Mouse (Mus musculus) hematopoietic stem cell, adult 5-6 weeks (primary cell): ENCODE measurements at regions not wholly inside any gene's neighbourhood (a gene's known extent, or its start where the extent isn't known, plus 50 kb on each side); places are given as distances from the start of the nearest gene placed in this dataset.

Experiments
- ATAC-seq, 2 experiments: fragments of 125-278 bp in 1 of 2; replicated peaks in 1 of 2; 2 replicates each; pipeline ENCODE4 v1.8.0; 2016 to 2017; ENCODE audit warnings: inconsistent platforms in 2 of 2, mild to moderate bottlenecking in 2 of 2, moderate number of reproducible peaks in 2 of 2, low read depth in 1 of 2, moderate TSS enrichment in 1 of 2; ENCODE audit not compliant: low FRiP score in 2 of 2, poor library complexity in 2 of 2, severe bottlenecking in 2 of 2, insufficient read depth in 1 of 2, low TSS enrichment in 1 of 2

DNA sequence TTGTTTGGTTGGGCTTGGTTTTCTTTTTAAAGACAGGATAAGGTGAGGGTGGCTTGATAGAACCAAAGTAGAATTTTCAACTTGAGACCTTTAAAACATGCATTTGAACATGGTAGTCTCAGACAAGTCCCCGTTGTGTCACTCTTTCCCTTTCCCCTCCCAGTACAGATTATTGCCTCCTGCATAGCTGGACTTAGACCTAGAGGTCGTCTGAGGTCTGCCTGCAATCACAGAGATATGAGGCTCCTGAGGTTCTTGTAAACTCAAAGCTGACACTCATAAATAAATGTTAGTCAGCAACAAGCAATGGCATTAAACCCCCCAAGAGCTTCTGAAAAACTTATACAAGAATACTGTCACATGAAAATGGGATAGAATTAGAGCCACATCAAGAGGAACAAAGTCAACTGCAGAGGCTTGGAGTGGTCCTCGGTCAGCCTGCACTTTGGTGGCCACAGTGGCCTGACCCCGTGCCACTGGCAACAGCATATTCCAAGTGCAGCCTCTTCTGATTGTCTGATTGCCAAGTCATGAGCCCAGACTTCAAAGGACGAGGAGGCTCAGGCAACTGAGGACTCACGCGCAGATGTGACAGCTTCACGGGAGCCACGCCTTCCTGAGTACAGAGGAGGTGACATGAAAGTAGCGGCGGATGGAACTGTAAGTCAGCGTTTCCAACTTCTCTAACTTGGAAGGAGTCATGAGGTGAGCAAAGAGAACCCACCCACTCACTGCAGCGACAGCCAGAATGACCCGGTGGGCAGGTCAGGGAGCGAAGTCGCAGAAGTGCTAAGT lies 148.8 kb upstream of the Ado start:
- ATAC-seq = no peak

DNA sequence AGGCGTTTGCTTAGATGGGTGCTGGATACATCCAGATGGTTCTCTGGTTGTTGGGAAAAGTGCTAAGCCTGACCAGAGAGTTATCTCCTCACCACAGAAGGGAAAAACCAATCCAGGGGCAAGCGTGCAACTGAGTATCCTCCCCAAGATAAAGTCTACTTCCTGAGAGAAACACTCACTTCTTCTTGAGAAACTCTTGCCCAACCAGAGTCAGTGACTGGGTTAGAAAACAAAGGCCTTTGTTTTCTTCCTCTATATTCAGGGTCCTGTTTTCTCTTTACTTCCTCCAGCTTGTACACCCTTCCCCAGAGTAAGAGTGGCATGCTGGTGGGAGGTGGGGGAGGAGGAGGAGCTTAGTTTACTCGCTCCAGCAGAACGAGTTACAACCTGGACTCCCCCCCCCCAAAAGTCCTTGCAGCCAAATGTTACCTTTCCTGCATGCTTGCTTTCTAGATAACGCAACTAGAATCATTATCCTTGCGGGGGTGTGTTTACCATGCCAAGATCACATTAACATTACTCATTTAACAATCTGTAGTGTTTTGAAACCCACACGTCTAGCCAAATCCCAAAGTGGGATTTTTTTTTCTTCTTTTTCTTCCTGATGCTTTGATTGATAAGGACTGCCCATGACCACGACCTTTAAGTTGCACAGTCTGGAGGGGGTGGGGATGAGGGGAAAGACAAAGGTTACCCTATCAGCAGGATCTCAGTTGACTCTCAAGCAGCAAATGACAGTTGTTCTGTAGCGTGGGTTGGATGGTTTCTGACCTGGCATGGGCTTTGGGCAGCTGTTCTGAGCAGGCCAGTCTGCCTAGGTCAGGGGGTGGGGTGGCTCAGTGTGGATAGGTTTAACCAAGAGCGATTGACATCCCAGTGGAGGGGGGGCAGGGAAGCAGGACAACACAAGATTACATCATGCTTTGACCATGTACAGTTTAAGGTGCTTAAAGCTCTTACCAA lies 147.4 kb upstream of the Ado start:
- ATAC-seq = peak; percentile 30 to 56; a peak in 2 of 4 replicates

DNA sequence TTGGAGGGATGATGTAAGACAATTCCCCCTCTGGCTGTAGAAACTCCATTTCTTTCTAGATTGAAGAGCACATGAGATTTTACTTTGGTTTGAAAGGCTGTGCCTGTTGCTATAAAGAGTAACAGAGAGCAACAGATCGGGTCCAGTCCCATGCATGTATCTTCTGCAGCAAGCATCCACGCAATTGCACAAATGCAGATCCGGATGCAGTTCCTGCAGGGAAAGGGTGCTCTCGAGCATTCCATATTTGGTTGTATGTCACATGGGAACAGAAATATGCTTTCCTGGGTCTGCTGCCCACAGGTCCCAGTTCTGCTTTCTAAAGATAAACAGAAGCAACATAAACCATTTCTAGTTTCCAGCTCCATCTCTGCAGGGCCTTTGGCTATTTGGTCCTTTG lies 146.0 kb upstream of the Ado start:
- ATAC-seq = no peak

DNA sequence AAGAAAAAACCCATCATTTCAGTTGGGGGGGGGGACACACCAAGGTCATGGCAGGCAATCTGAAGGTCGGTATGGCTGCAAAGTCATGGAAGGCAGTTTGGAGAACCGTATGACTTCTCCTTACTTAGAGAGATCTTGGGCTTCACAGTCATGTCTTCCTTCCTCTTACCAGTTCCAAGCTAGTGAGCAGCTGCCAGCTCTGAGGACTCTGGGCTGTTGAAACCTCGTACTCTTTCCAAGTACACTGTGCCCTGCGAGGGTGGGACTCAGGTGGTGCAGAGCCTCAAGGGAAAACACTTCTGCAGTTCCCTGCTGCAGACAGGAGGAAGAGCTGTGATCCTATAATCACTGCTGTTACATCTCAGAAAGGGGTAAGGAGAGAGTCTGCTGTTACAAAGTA lies 144.8 kb upstream of the Ado start:
- peak; percentile 35 to 59 for ATAC-seq

DNA sequence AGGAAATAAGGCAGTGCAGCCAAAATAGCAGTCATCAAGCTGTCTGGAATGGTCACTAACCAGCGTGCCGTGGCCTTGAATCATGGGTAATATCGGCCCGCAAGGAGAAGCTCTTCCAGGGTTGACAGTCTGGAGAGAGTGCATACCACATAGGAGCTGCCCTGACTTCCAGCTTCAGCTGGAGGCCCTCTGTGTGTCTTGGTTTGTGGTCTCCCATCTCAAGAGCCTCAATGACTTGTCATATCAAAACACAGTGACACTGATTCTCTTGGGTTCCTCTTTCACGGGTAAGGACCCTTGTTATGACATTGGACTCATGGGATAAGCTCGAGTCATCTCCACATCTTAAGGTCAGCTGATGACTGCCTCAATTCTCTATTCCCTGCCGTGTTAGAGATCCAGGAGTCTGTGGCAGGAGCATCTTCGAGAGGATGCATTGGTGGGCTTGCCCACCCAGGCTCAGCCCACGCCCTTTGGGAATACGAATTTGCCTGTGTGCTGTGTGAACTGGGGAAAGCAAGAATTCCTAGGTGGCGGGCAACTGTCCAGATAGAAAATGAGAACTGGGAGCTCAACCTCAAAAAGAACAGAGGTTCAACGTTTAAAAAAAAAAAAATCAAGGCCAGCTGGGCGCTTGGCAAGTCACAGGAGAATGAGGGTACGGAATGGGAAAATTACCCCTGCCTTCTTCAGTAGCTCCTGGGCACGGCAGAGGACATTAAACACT lies 141.4 kb upstream of the Ado start:
- peak in 1 of 2 experiments; percentile 50; a peak in 1 of 4 replicates for ATAC-seq

DNA sequence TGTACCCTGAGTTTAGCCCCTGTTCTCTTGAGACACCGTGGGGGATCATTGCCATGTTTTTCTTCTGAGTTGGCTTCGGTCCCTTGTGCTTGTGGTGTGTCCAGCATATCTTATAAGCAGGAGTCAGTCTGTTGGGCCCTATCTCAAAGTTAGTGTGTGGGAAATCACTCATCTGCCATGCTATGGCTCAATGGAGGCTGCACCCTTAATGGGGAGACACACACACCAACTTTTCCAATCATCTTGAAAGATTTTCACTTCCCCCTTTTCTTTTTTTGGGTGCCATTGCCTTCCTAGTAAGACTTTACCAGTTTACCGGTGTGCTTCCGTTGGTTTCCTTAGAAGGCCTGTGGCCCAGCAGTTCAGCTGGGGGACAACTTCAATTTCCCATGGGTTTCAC lies 130.6 kb upstream of the Ado start:
- ATAC-seq = no peak

DNA sequence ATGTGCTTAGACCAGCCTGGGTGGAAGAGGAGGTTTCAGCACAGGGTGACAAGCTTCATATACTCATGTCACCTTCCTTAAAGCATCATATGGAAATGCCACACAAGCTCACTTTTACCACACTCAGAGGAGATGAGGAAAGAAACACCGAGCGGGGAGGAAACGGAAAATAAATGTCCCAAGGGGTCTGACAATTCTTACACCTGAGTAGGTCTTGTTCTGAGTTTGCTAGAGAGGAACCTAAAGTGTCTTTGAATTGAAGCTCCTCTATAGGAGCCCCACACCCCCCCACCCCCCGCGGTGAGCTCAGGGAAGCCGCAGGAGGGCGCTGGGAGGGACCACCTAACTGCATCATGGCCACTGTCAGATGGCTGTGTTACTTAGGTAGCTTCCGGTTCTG lies 124.7 kb upstream of the Ado start:
- no peak for ATAC-seq

DNA sequence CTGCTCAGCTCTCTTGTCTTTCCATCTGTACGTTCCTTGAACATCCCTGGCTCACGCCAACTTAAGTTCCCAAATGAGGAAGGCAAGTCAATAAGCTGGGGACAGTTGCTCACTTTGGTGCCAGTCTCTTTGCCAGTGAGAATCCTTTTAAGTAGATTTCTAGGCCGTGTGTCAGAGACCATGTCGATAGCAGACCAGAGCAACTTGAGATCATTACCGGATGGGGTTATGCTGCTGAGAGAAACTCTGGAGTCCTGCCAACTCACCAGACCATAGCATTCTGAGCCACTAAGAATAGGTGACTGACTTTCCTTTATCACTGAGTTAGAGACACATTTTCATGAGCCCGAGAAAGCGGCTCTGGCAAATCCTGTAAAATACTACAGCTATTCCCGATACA lies 123.5 kb upstream of the Ado start:
- ATAC-seq = no peak

DNA sequence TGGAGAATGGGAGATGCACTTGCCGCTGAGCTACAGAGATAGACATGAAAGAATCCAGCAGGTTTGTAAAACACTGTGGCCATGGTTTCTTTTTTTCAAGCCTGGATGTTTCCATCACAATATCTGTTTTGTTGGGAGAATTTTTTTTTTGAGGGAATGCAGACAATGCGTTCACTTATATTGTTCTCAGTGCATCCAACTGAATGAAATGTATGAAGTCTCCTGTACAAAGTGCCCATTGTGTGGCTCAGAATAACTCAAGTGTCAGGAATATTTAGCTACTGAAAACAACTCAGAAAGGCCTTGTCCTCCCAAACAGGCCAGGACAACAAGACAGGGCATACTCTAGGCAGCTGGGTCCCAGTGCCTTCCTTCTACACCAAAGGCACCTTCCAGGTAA lies 120.3 kb upstream of the Ado start:
- no peak for ATAC-seq

DNA sequence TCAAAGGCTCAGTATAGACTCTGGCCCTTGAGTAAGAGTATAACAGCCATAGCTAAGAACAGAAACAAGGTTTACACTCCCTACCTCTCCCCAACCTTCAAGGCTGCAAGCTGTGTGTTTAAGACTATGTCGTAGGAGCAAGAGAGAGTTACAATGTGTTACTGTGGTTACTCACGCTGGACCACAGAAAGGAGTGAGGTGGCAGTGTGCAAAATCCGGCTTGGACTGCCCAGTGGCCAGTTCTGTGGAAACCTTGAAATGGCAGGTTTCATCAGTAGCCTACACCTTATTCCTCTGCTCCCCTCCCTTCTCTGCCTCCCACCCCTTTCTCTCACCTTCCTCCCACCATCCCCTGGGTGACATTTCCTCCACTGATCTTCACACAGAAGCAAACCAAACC lies 114.3 kb upstream of the Ado start:
- no peak for ATAC-seq

DNA sequence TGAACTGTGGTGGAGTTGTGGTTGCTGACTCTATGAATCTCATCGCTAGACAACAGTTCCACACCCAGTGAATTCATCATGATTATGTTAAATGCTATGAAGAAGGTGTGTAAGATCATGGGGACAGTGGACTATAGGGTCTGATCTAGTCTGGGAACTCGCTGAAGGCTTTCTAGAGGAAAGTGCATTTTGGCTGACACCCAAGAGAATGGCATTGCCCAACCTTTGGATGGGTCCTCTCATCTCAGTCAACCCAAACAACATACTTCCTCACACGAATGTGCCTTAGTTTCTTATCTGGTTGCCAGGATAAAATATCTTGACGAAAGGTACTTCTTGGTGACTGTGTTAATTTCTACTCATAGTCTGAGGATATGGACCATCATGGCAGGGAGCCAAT lies 112.9 kb upstream of the Ado start:
- no peak for ATAC-seq

DNA sequence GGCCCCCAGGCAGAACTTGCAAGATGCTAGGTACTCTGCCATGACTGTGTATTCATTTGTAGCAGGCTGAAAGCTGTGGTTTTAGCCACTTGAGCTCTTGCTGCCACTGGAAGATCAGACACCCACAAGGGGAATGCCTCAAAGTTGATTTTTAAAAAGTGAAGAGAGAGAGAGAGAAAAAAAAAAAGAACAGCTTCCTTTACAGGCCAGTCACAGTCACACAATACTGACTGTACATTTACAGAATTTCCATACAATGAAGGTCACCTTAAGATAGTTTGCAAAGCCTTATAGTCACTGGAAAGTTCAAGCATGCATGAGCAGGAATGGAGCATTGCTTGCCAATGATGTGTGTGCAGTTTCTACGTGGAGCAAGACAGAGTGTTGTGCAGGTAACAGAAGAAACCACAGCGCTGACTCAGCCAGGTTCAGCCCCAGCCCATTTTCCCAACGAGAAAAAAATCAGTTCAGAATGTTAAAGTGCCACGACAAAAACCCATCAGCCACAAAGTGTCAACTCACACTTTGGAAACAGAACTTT lies 109.3 kb upstream of the Ado start:
- ATAC-seq = no peak; a peak in 1 of 4 replicates

DNA sequence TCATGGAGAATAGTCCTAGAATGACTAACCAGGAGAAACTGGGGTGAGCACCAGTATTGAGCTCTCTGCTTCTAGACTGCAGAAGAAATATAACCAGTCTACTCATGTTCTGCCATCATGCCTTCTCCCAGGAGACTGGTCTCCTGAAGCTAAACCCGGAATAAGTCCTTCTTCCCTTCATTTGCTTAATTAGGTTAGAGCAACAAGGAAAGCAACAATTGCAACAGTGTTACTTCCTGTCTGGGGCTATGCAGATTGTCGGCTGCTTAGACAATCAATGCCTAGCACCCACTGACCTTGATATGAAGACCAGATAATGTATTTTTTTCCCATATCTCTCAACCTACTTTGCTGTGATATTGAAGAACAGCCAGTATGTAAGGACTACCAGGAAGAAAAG lies 108.5 kb upstream of the Ado start:
- no peak for ATAC-seq

DNA sequence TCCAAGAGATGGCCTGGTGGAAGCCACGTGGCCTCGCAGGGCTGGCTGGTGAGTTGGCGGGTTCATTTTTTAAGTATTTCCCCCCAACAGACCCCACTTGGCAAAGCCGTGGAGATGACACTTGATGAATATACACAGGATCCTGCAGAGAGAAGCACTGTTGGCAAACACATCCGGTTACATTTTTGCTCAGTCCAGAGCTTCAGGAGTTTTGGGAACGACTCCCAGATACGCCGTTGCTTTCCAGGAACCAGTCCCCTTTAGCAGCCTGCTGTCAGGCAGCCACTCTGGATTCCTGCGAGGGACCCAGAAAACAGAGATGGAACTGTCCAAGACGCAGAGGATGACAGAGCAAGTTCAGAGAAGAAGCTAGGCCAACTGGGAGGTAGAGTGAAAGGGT lies 105.8 kb upstream of the Ado start:
- no peak for ATAC-seq

DNA sequence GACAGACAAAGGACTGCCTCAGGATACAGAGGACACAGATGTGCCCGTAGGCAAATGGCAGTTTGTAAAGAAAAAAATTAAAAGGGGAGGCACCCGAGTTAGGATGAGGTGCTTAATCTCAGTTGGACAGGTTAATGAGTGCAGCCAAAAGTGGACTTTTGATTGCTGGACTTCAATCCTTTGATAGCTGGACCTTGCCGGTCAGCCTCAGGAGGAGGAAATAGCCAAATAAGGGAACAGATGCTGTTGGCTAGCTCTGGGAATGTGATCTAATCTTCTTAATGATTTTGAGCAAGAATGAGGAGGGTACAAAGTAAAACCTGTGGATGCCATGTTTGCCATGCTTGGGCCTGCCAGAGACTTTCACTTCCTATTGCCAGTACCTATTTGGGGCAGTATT lies 103.5 kb upstream of the Ado start:
- ATAC-seq = no peak

DNA sequence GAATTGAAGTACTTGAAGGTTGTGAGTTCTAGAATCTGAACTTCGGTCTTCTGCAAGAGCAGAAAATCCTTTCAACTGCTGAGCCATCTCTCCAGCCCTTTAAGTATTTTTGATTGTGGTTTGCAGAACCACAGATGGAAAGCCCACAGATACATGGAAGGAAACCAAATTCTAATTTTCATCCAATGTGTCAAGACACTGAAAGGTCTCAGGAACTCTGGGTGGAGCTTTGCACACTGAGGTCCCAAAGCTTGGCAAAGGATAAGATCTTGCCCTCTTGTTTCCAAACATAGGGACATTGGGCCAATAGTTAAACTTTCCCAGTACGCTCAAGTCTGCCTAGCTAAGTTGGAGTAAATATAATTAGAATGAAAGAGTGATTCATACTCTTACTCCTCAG lies 102.6 kb upstream of the Ado start:
- ATAC-seq = no peak

DNA sequence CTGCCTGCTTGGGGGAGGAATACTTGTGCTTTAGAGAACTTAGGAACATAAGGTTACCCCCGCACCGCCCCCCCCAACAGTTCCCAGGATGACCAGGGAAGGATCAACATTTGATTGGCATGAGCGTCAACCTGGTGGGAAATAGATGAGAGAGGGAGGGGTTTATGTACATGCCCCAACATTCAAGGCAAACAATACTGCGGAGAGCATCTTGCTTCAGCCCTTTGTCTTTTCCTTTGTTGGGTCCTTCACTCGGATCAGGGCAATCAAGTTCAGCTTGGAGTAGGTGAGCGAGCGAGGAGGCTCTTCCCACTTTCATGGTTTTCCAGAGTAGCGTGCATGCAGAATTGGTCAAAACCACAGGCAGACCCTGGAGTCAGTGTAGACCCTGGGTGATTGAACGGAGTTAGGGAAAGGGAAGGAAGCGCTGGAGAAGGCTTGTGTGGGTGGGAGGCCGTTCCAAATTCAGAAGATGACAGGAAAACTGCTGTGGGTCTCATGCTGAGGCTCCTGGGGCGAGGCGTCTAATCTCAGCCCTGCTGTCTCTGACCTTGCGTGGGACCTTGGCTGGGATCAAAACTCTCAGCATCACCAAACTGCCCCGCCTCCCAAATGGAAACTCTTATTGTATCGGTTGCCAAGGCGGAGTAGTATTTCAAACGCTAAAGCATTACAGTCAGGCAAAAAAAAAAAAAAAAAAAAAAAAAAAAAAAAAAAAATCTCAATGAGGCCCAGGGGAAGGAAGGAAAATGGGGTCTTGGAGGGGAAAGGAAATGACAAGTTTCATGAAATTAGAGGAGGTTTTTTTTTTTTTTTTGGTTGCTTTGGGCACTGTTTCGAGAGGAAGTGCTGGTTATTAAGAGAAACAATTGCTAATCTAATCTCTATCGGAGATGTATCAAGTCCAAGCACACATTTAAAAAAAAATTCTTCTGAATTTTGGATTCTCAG lies 99.3 kb upstream of the Ado start:
- ATAC-seq = peak; percentile 20 to 29; a peak in 2 of 4 replicates
